Mouse (Mus musculus): ENCODE measurements at regions not wholly inside any gene's neighbourhood (a gene's known extent, or its start where the extent isn't known, plus 50 kb on each side); places are given as distances from the start of the nearest gene placed in this dataset.

GRCm38 (mm10) chr10:98650533-98650932 is 263.7 kb upstream of the Atp2b1 start:
- DNase-seq (ENCODE audit: low spot score in 2 of 2) = no peak

GRCm38 (mm10) chr10:98651127-98651526 is 263.1 kb upstream of the Atp2b1 start:
- no peak for DNase-seq (ENCODE audit: low spot score in 2 of 2)

GRCm38 (mm10) chr10:98651599-98651998 is 262.6 kb upstream of the Atp2b1 start:
- no peak for DNase-seq (ENCODE audit: low spot score in 2 of 2)

- DNase-seq (ENCODE audit: low spot score in 2 of 2) = no peak
These were observed 262.1 kb upstream of the Atp2b1 start for GRCm38 (mm10) chr10:98652084-98652483.

- no peak for DNase-seq (ENCODE audit: low spot score in 2 of 2)
These were observed 253.5 kb upstream of the Atp2b1 start for GRCm38 (mm10) chr10:98660747-98661146.

- no peak for DNase-seq (ENCODE audit: low spot score in 2 of 2)
These were observed 248.2 kb upstream of the Atp2b1 start for GRCm38 (mm10) chr10:98665936-98666505.

- no peak for DNase-seq (ENCODE audit: low spot score in 2 of 2)
These were observed 246.5 kb upstream of the Atp2b1 start for GRCm38 (mm10) chr10:98667728-98668127.

- no peak for DNase-seq (ENCODE audit: low spot score in 2 of 2)
These were observed 240.1 kb upstream of the Atp2b1 start for GRCm38 (mm10) chr10:98674131-98674530.

- DNase-seq (ENCODE audit: low spot score in 2 of 2) = no peak
These were observed 237.3 kb upstream of the Atp2b1 start for GRCm38 (mm10) chr10:98676907-98677306.

GRCm38 (mm10) chr10:98678234-98678633 is 236.0 kb upstream of the Atp2b1 start:
- no peak for DNase-seq (ENCODE audit: low spot score in 2 of 2)

- no peak for DNase-seq (ENCODE audit: low spot score in 2 of 2)
These were observed 231.8 kb upstream of the Atp2b1 start for GRCm38 (mm10) chr10:98682436-98682835.

- no peak for DNase-seq (ENCODE audit: low spot score in 2 of 2)
These were observed 230.0 kb upstream of the Atp2b1 start for GRCm38 (mm10) chr10:98684195-98684594.

GRCm38 (mm10) chr10:98684707-98685106 is 229.5 kb upstream of the Atp2b1 start:
- DNase-seq (ENCODE audit: low spot score in 2 of 2) = no peak

- no peak for DNase-seq (ENCODE audit: low spot score in 2 of 2)
These were observed 228.5 kb upstream of the Atp2b1 start for GRCm38 (mm10) chr10:98685739-98686138.

- no peak for DNase-seq (ENCODE audit: low spot score in 2 of 2)
These were observed 227.8 kb upstream of the Atp2b1 start for GRCm38 (mm10) chr10:98686370-98686769.

- DNase-seq (ENCODE audit: low spot score in 2 of 2) = no peak
These were observed 222.4 kb upstream of the Atp2b1 start for GRCm38 (mm10) chr10:98691816-98692215.

- no peak for DNase-seq (ENCODE audit: low spot score in 2 of 2)
These were observed 219.4 kb upstream of the Atp2b1 start for GRCm38 (mm10) chr10:98694690-98695370.

GRCm38 (mm10) chr10:98695371-98695725 is 218.9 kb upstream of the Atp2b1 start:
- DNase-seq (ENCODE audit: low spot score in 2 of 2) = no peak

- DNase-seq (ENCODE audit: low spot score in 2 of 2) = no peak
These were observed 216.3 kb upstream of the Atp2b1 start for GRCm38 (mm10) chr10:98697866-98698265.

GRCm38 (mm10) chr10:98699579-98699978 is 214.6 kb upstream of the Atp2b1 start:
- DNase-seq (ENCODE audit: low spot score in 2 of 2) = no peak

- no peak for DNase-seq (ENCODE audit: low spot score in 2 of 2)
These were observed 213.8 kb upstream of the Atp2b1 start for GRCm38 (mm10) chr10:98700407-98700806.

- DNase-seq (ENCODE audit: low spot score in 2 of 2) = no peak
These were observed 212.9 kb upstream of the Atp2b1 start for GRCm38 (mm10) chr10:98701285-98701684.

GRCm38 (mm10) chr10:98702470-98703215 is 211.6 kb upstream of the Atp2b1 start:
- no peak for DNase-seq (ENCODE audit: low spot score in 2 of 2)

Measured in thymus, postnatal 10 days (tissue).